Mouse (Mus musculus): Measurements from ENCODE around the gene Olfr1333. TPM values are rescaled to one million over a fixed set of nuclear protein-coding genes. Genes with fewer than 3 reads are reported as not detected.

Gene Olfr1333
- total RNA-seq (2023), result not detected

DNA sequence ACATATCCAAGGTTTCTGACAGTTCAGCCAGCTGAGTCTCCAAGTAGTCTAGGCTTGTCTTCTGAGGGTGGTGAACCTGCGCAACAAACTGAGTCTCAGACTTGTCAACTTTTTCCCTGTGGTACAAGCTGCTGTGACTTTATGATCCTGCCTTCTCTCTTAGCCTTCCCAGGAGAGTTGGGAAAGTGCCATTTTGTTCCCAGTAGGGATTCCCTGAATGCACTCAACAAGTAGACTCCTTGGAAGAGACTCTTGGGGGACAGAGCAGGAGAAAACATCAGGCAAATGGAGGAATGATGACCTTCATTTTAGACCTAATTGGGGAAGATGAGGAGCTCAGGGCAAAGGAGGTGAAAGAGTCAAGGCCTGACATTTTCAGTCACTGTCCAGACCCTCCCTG lies at the start of gene Olfr1333:
Olfr1333 (minus strand) TSS at position 101 of the 400 bp plus-strand sequence.

GRCm38 (mm10) chr4:118864349-118864748 lies 28.3 kb upstream of the Olfr1333 start, which contains the start of gene Olfr1331:
Olfr1331 (plus strand) TSS chr4:118864649.

GRCm38 (mm10) chr4:118809844-118810243 lies 26.2 kb downstream of the Olfr1333 start, which contains the start of gene Olfr1335:
Olfr1335 (minus strand) TSS chr4:118809944.

DNA sequence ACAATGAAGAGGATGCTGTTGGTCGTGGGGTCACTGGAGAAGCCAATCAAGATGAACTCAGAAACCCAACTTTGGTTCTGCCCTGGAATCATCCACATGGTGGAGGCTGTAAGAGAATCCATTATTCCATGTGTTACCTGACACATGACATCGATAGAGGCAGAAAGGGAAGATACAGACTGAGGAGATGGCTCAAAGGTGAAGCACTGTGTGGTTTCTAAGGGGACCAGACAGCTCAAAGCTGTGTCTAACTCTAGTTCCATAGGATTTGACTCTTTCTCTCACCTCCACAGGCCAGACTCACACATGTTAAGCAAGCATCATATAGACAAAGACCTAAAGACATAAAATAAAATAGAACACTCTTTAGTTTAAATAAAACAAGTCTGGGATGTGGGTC lies 53.6 kb downstream of the Olfr1333 start, which contains the start of gene Olfr1337:
Olfr1337 (minus strand) TSS at position 101 of the 400 bp plus-strand sequence.

Other genes with a start within 250 kb of the Olfr1333 start
- gene Cfap57, start 215.5 kb downstream of the Olfr1333 start, total RNA-seq (2023), result 1 to 10 TPM; 2.0 to 2.3 TPM
- gene Ebna1bp2, start 215.5 kb downstream of the Olfr1333 start, total RNA-seq (2023), result 10 to 100 TPM; 38.3 to 43.4 TPM
- gene Olfr62, start 177.3 kb downstream of the Olfr1333 start, total RNA-seq (2023), result not detected
- not detected for gene Olfr1342, start 143.5 kb downstream of the Olfr1333 start, total RNA-seq (2023)
- not detected for gene Olfr1341, start 132.8 kb downstream of the Olfr1333 start, total RNA-seq (2023)
- not detected for gene Olfr1340, start 116.1 kb downstream of the Olfr1333 start, total RNA-seq (2023)
- not detected for gene Olfr1339, start 104.1 kb downstream of the Olfr1333 start, total RNA-seq (2023)
- gene Olfr1338, start 77.5 kb downstream of the Olfr1333 start, total RNA-seq (2023), result not detected
- gene Olfr1337, start 53.7 kb downstream of the Olfr1333 start, total RNA-seq (2023), result not detected
- gene Olfr1335, start 26.3 kb downstream of the Olfr1333 start, total RNA-seq (2023), result not detected
- not detected for gene Olfr1331, start 28.4 kb upstream of the Olfr1333 start, total RNA-seq (2023)
- not detected for gene Olfr1330, start 52.3 kb upstream of the Olfr1333 start, total RNA-seq (2023)
- gene Olfr1329, start 81.2 kb upstream of the Olfr1333 start, total RNA-seq (2023), result not detected
- gene Olfr1328, start 102.3 kb upstream of the Olfr1333 start, total RNA-seq (2023), result not detected
- gene Lao1, start 125.3 kb upstream of the Olfr1333 start, total RNA-seq (2023), result not detected